Mouse (Mus musculus) cerebellum, adult 11 months (tissue): ENCODE data around the gene Krt8.

Experiments
- DNase-seq: peaks from one replicate; pipeline ENCODE4 v3.0.0; 2022

The Krt8 gene

DNA sequence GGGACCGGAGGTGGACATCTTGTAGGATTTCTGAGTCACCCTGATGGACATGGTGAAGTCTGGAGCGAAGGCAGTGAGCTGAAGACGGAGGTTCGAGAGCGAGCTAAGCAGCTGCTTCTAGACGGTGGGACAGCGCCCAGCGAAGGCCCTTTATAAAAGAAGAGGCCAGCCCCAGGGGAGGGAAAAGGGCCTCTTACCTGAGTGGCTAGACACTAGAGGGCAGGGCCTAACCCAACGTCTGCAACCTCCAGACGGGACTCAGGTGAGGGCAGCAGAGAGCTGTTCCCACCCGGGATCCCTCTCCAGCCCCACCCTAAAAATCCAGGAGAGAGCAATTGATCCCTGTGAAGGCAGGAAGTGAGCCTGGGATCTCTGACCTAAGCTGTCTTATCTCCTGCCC is at the start of gene Krt8:
Gene Krt8 (minus strand): TSS at position 294 of the 400 bp plus-strand sequence.
- no peak for DNase-seq

GRCm38 (mm10) chr15:102051920-102052683 is 47.8 kb upstream of the Krt8 start:
- DNase-seq, result no peak

DNA sequence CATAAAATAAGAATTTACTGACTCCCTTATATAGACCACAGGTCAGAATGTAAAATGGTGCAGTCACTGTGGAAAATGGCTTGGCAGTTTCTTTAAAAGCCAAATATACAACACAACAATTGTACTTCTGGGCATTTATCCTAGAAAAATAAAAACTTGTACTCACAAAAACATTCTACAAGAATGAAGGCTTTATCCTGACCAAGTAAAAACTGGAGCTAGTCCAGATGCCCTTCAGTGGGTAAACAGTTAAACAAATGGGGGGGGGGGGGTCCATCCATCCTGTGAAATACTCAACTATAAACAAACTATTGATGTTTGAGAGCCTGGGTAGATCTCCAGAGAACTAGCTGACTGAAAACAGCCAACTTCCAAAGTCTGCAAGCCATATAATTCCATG is 45.6 kb upstream of the Krt8 start:
- DNase-seq, result no peak

GRCm38 (mm10) chr15:102048006-102048405 is 43.7 kb upstream of the Krt8 start:
- no peak for DNase-seq

GRCm38 (mm10) chr15:102045691-102046090 is 41.4 kb upstream of the Krt8 start:
- no peak for DNase-seq

GRCm38 (mm10) chr15:102044745-102045144 is 40.5 kb upstream of the Krt8 start:
- DNase-seq, result no peak

GRCm38 (mm10) chr15:102041951-102042350 is 37.7 kb upstream of the Krt8 start:
- DNase-seq, result no peak

DNA sequence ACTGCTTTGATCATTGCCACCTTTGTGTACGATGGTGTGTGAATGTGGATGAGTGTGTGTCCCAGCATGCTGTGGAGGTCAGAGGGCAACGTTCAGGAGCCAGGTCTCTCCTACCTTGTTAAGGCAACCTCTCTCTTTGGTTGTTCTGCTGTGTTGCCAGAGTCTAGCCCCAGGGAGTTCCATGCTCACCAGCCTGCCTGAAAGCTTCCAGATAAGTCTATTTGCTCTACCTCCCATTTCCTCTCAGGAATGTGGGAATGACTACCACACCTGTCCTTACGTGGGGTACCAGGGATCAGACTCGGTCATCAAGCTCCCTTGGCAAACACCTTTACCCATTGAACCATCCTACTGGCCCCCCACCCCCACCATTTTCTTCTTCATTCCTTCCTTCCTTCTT is 36.0 kb upstream of the Krt8 start:
- DNase-seq, result no peak

DNA sequence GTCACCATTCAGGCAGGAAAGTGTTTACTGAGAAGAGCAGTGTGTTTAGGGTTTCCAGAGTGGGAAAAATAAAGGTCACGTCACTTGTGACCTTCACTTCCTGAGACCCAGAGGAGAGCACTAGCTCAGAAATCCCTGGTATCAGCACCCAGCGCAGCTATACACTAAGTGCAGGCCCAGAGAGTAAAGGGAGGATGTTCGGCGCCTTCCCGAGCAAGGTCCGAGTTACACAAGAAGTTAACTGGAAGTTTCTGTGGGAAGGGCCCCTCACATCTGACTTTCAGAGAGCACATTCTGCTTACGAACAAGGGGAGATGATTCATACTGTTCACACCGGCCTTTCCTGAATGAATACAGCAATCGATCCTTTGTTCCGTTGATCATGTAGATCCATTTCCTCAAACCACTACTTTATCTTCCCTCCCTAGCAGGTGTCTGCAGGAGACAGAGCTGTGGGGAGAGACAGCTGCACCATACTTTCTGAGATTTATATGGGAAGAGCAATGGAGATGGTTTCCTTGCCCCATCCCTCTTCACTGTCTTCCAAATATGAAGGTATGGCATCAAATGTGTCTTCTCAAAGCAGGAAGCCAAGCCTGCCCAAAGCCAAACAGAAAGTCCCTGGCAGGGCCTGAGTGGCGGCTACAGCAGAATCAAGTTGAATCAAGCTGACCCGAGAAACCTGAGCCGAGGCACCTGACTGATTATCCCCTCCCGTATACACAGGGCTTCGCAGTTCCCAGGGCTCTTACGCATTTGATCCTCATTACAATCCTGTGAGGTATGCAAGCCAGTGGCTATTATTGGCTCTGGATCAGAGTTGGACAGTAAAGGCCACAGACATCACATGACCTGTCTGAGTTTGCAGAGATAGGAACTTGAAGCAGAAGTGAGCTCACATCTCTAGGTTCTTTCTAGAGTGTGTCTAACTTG is 30.1 kb upstream of the Krt8 start:
- no peak for DNase-seq

DNA sequence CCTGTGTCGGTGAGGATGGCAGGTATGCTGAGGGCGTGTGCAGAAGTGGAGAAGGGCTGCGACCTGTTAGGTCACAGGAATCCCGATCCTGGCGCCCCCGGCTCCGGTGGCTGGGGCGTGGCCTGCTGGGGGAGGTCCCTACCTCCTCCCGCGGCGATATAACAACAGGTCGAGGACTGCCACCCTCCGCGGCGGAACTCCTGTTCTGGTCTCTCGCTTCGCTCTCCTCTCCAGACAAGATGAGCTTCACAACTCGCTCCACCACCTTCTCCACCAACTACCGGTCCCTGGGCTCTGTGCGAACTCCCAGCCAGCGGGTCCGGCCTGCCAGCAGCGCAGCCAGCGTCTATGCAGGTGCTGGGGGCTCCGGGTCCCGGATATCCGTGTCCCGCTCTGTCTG is 23.8 kb upstream of the Krt8 start, which contains the start of gene Krt18:
Gene Krt18 (plus strand): TSS at position 141 of the 400 bp plus-strand sequence.
- DNase-seq, result no peak

GRCm38 (mm10) chr15:102026430-102026829 is 22.1 kb upstream of the Krt8 start:
- no peak for DNase-seq

- DNase-seq, result no peak
Observed at GRCm38 (mm10) chr15:102025136-102025872, 21.0 kb upstream of the Krt8 start.

GRCm38 (mm10) chr15:102023888-102024287 is 19.6 kb upstream of the Krt8 start:
- no peak for DNase-seq

- DNase-seq, result no peak
Observed at GRCm38 (mm10) chr15:102022481-102022880, 18.2 kb upstream of the Krt8 start.

- DNase-seq, result no peak
Observed at GRCm38 (mm10) chr15:102017918-102018463, 13.7 kb upstream of the Krt8 start.

GRCm38 (mm10) chr15:102016787-102017186 is 12.5 kb upstream of the Krt8 start:
- DNase-seq, result no peak

DNA sequence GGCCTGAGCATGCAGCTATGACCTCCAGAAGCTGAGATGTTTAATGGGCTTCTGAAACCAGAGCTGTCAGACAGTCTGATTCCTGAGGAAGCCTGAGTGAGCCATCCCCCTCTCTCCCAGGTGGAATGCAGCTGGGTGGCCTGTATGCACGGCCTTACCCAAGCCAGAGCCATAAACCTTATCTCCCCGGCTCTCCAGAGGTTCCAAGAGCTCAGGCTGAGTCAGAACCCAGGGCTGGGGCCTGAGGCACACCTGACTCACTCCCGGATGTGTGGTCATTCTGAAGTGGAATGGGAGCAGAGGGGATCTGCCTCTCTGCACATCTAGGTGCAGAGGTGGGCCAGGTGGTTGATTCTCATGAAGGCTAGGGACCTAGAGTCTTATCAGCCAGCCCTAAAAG is 11.8 kb upstream of the Krt8 start:
- DNase-seq, result no peak

DNA sequence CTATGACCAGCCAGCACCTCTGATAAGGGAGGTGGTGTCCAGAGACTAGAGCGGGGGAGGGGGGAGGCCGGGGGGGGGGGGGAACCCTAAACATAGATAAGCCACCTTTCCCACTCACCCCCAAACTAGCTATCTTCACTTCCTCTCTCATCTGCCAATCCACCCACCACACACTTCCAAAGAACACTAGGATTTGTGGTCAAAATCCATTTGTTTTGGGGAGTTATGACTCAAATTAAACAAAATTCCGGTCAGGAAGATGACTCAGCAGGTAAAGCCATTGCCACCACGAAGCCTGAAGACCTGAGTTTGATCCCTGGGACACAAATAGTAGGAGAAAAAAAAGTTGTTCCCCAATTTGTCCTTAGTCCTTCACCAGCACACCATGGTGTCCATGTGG is 10.6 kb upstream of the Krt8 start:
- no peak for DNase-seq

GRCm38 (mm10) chr15:102013651-102014050 is 9.4 kb upstream of the Krt8 start:
- no peak for DNase-seq

DNA sequence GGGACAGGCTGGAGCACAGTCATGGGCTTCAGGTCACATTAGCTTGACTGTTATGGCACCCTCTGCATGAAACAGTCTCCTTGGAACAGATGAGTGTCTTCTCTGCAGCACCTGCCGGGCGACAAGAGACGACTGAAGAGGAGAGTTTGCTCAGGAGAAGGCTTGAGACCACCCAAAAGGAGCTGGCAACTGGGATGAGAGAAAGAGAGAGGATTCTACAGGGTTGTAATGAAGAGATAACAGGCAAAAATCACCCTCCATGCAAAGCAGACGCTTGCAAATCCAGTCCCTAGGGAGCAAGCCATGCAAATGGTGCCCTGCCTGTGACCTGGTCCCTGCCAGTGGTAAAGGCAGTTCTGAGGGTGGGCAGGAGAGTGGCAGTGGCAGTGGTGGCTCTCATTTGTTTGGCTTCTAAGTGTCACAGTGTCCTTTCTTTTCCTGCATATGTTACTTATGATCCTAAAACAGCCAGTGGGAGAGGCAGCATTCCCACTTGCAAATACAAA is 8.0 kb upstream of the Krt8 start:
- no peak for DNase-seq

GRCm38 (mm10) chr15:102010569-102011245 is 6.4 kb upstream of the Krt8 start:
- no peak for DNase-seq
